Mouse (Mus musculus): ENCODE measurements around the gene Gjd2. TPM values are rescaled to one million over a fixed set of nuclear protein-coding genes. Genes with fewer than 3 reads are reported as not detected.

Gjd2 gene
- polyA plus RNA-seq, 1 experiment from 2014 or later = 1.4 TPM

DNA sequence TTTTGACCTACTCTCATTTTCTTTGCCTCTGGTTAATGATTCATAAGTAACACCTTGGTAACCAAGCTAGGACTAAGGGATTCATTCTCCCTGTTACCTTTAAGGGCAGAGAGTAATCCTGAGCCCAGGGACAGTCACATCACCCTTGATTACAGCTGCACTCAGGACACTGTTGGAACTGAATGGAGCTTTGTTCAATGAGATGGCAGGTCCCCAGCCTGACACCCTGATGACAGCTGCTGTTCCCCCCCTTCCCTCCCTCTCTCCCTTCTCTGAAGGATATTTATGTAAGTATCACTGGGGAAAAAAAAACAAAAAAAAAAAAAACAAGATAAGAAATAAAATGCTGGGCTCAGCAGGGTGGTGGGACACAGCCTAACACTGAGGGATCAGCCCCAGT, 16.5 kb downstream of the Gjd2 start:
- H3K4me2 ChIP-seq (ENCODE audit: low read depth, low read length, severe bottlenecking) = no peak overlapping the region
- ATAC-seq (replicated peaks; ENCODE audit: low FRiP score) = no peak
- H3K4me3 ChIP-seq (ENCODE audit: low read depth, low read length) = no peak overlapping the region

GRCm38 (mm10) chr2:113984890-113985289, 28.5 kb downstream of the Gjd2 start:
- Histone ChIP-seq H3K9ac (ENCODE audit: low read length) (no peak overlapping the region), H3K4me3 (ENCODE audit: low read depth, low read length) (no peak overlapping the region), H3K4me2 (ENCODE audit: low read depth, low read length, severe bottlenecking) (no peak overlapping the region), H3K9me3 (ENCODE audit: control insufficient read depth, low read length) (no peaks in the 10 kb centered on the region), H3K27ac (ENCODE audit: low read depth, low read length) (no peak overlapping the region), H3K4me1 (replicated peaks; ENCODE audit: control insufficient read depth, insufficient read depth, low read length) (no peaks in the 10 kb centered on the region), H3K27me3 (ENCODE audit: control insufficient read depth, insufficient read depth, low read length) (no peaks in the 10 kb centered on the region), H3K36me3 (ENCODE audit: control insufficient read depth, insufficient read depth, low read length) (no peaks in the 10 kb centered on the region)
- ATAC-seq (replicated peaks; ENCODE audit: low FRiP score) (no peak), DNase-seq (ENCODE audit: low spot score) (no peak)
- 88% methylated on average over 2 of the region's 2 CpGs for WGBS

More for the DNA sequence above, 16.5 kb downstream of the Gjd2 start:
- no peak for DNase-seq (ENCODE audit: low spot score)
- Histone ChIP-seq H3K9me3 (ENCODE audit: control insufficient read depth, low read length) (no peaks in the 10 kb centered on the region), H3K4me1 (replicated peaks; ENCODE audit: control insufficient read depth, insufficient read depth, low read length) (no peaks in the 10 kb centered on the region), H3K27me3 (ENCODE audit: control insufficient read depth, insufficient read depth, low read length) (no peaks in the 10 kb centered on the region), H3K9ac (ENCODE audit: low read length) (no peak overlapping the region), H3K27ac (ENCODE audit: low read depth, low read length) (no peak overlapping the region), H3K36me3 (ENCODE audit: control insufficient read depth, insufficient read depth, low read length) (no peaks in the 10 kb centered on the region)

- no peak for DNase-seq (ENCODE audit: low spot score)
- WGBS = 51% methylated on average over 8 of the region's 8 CpGs
Observed at GRCm38 (mm10) chr2:113980664-113981063, 32.8 kb downstream of the Gjd2 start.

DNA sequence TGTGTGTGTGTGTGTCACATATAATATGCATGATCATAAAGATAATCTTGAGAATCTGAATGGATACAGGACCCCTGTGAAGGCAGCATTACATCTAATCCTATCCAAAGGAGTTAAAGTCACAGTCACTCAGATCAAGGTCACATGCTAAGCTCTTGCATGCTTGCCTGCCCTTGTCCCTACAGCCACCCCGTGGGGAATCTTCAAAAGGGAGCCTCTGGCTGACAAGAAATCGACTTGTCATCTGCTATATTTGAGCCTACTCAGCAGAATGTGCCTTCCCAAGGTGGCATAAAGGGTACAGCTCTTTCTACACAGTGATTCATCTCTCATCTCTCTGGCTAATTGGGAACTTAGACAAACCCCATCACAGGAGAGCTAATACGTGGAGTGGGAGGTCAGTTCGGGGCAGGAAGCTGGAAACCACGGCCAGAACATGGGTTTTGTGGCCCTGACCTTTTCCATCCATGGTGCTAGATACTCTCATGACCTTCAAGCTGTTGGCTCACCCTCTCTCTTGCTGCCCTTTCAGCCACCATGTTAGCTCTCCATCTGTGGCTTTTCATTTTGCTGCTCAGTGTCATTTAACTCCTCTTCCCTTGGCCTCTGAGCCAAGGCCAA, 35.2 kb downstream of the Gjd2 start:
- 82% methylated on average over 5 of the region's 5 CpGs for WGBS
- no peak overlapping the region for H3K27ac ChIP-seq (ENCODE audit: low read depth, low read length)
- H3K4me2 ChIP-seq (ENCODE audit: low read depth, low read length, severe bottlenecking) = no peak overlapping the region
- H3K9me3 ChIP-seq (ENCODE audit: control insufficient read depth, low read length) = no peaks in the 10 kb centered on the region
- no peaks in the 10 kb centered on the region for H3K36me3 ChIP-seq (ENCODE audit: control insufficient read depth, insufficient read depth, low read length)
- no peaks in the 10 kb centered on the region for H3K27me3 ChIP-seq (ENCODE audit: control insufficient read depth, insufficient read depth, low read length)
- H3K9ac ChIP-seq (ENCODE audit: low read length) = no peak overlapping the region
- no peaks in the 10 kb centered on the region for H3K4me1 ChIP-seq (replicated peaks; ENCODE audit: control insufficient read depth, insufficient read depth, low read length)
- ATAC-seq (replicated peaks; ENCODE audit: low FRiP score) = no peak
- DNase-seq (ENCODE audit: low spot score) = no peak
- H3K4me3 ChIP-seq (ENCODE audit: low read depth, low read length) = no peak overlapping the region

More at GRCm38 (mm10) chr2:113980664-113981063, 32.8 kb downstream of the Gjd2 start:
- H3K9me3 ChIP-seq (ENCODE audit: control insufficient read depth, low read length) = no peaks in the 10 kb centered on the region
- H3K9ac ChIP-seq (ENCODE audit: low read length) = no peak overlapping the region
- no peak overlapping the region for H3K27ac ChIP-seq (ENCODE audit: low read depth, low read length)
- H3K4me2 ChIP-seq (ENCODE audit: low read depth, low read length, severe bottlenecking) = no peak overlapping the region
- no peaks in the 10 kb centered on the region for H3K36me3 ChIP-seq (ENCODE audit: control insufficient read depth, insufficient read depth, low read length)
- no peaks in the 10 kb centered on the region for H3K27me3 ChIP-seq (ENCODE audit: control insufficient read depth, insufficient read depth, low read length)
- H3K4me1 ChIP-seq (replicated peaks; ENCODE audit: control insufficient read depth, insufficient read depth, low read length) = no peaks in the 10 kb centered on the region
- 0 out of 2 replicates have a peak, but pooled peaks have one; percentile 51 for ATAC-seq (replicated peaks; ENCODE audit: low FRiP score)
- H3K4me3 ChIP-seq (ENCODE audit: low read depth, low read length) = no peak overlapping the region

DNA sequence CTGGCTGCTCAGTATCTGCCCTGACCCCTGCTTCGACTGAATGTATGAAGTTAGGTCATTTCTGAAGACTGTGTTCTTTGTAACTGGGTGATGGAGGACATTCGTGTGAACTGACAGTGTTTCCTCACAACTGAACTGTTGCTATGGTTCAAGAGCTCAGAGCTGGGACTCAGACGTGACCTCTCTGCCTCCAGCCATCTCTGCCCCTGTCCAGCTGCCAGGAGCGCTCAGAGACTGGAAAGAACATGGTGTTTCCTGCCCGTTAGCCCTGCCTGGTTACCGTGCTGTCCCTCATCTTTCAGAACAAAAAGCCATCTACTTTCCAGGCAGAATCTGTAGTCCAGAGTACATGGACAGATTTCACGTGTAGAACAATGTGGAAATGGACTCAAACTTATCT, 39.5 kb downstream of the Gjd2 start:
- ATAC-seq (replicated peaks; ENCODE audit: low FRiP score) (no peak), DNase-seq (ENCODE audit: low spot score) (no peak)
- H3K9me3 ChIP-seq (ENCODE audit: control insufficient read depth, low read length) = no peaks in the 10 kb centered on the region
- H3K4me1 ChIP-seq (replicated peaks; ENCODE audit: control insufficient read depth, insufficient read depth, low read length) = no peaks in the 10 kb centered on the region
- WGBS = 79% methylated on average over 7 of the region's 7 CpGs
- no peaks in the 10 kb centered on the region for H3K27me3 ChIP-seq (ENCODE audit: control insufficient read depth, insufficient read depth, low read length)
- no peak overlapping the region for H3K4me2 ChIP-seq (ENCODE audit: low read depth, low read length, severe bottlenecking)
- H3K27ac ChIP-seq (ENCODE audit: low read depth, low read length) = no peak overlapping the region
- H3K9ac ChIP-seq (ENCODE audit: low read length) = no peak overlapping the region
- no peak overlapping the region for H3K4me3 ChIP-seq (ENCODE audit: low read depth, low read length)
- H3K36me3 ChIP-seq (ENCODE audit: control insufficient read depth, insufficient read depth, low read length) = no peaks in the 10 kb centered on the region

GRCm38 (mm10) chr2:113966421-113966820, 47.0 kb downstream of the Gjd2 start:
- H3K9ac ChIP-seq (ENCODE audit: low read length) = no peak overlapping the region
- H3K9me3 ChIP-seq (ENCODE audit: control insufficient read depth, low read length) = no peaks in the 10 kb centered on the region
- no peak overlapping the region for H3K4me2 ChIP-seq (ENCODE audit: low read depth, low read length, severe bottlenecking)
- no peak overlapping the region for H3K27ac ChIP-seq (ENCODE audit: low read depth, low read length)
- no peaks in the 10 kb centered on the region for H3K27me3 ChIP-seq (ENCODE audit: control insufficient read depth, insufficient read depth, low read length)
- H3K4me1 ChIP-seq (replicated peaks; ENCODE audit: control insufficient read depth, insufficient read depth, low read length) = no peaks in the 10 kb centered on the region
- no peaks in the 10 kb centered on the region for H3K36me3 ChIP-seq (ENCODE audit: control insufficient read depth, insufficient read depth, low read length)
- ATAC-seq (replicated peaks; ENCODE audit: low FRiP score) = no peak; the same call in 1 of the 2 replicates
- H3K4me3 ChIP-seq (ENCODE audit: low read depth, low read length) = no peak overlapping the region
- no peak for DNase-seq (ENCODE audit: low spot score)
- WGBS = 27% methylated on average over 4 of the region's 4 CpGs

Other genes starting within 250 kb of the Gjd2 start
- gene Scg5, start 184.5 kb downstream of the Gjd2 start, polyA plus RNA-seq (2014; fragmentation: Nextera tagmentation; extraction: Ambion mirVana) = 36.0 and 37.3 TPM in 2 replicates
- 7.3 and 8.0 TPM in 2 replicates for gene Arhgap11a, start 165.0 kb downstream of the Gjd2 start, polyA plus RNA-seq (2014; fragmentation: Nextera tagmentation; extraction: Ambion mirVana)
- 0.71 and 0.84 TPM in 2 replicates for gene Actc1, start 39.9 kb upstream of the Gjd2 start, polyA plus RNA-seq (2014; fragmentation: Nextera tagmentation; extraction: Ambion mirVana)
- gene Aqr, start 173.4 kb upstream of the Gjd2 start, polyA plus RNA-seq (2014; fragmentation: Nextera tagmentation; extraction: Ambion mirVana) = 63.9 and 64.9 TPM in 2 replicates
- gene Zfp770, start 187.8 kb upstream of the Gjd2 start, polyA plus RNA-seq (2014; fragmentation: Nextera tagmentation; extraction: Ambion mirVana) = 4.2 and 4.6 TPM in 2 replicates